24 mouse cellular contexts compared by ENCODE assay signal in genomic region chr9:59387461-59387860, GRCm38 (mm10).
"Had no signal": no experiment of that assay in that cellular context is flagged by ENCODE, and none has a peak within 500 bp of the region (broad histone marks: within the 10 kb centered on the region; RNA-seq: fewer than 3 reads in every experiment).

No protein-coding gene starts in this region.

- H3K27ac ChIP-seq: heart, embryonic 10.5 days; hindbrain, embryonic 13.5 days; hindbrain, embryonic 15.5 days; hindbrain, postnatal 0 days; kidney, embryonic 15.5 days; left cerebral cortex, adult 2 months; limb, embryonic 10.5 days; limb, embryonic 12.5 days; liver, embryonic 13.5 days; liver, embryonic 15.5 days had no signal

- H3K4me1 ChIP-seq: heart, embryonic 10.5 days; heart, embryonic 12.5 days; hindbrain, embryonic 13.5 days; hindbrain, embryonic 15.5 days; kidney, embryonic 15.5 days; limb, embryonic 10.5 days; limb, embryonic 12.5 days; liver, embryonic 15.5 days had no signal

- H3K27me3 ChIP-seq: heart, embryonic 12.5 days; hindbrain, embryonic 13.5 days; hindbrain, embryonic 15.5 days; kidney, embryonic 15.5 days; limb, embryonic 12.5 days; liver, embryonic 13.5 days; liver, embryonic 15.5 days had no signal

- H3K4me2 ChIP-seq: heart, embryonic 12.5 days; hindbrain, embryonic 13.5 days; hindbrain, embryonic 15.5 days; kidney, embryonic 15.5 days; limb, embryonic 12.5 days; liver, embryonic 11.5 days; liver, embryonic 13.5 days; liver, embryonic 15.5 days had no signal

- H3K9ac ChIP-seq: heart, embryonic 12.5 days; hindbrain, embryonic 13.5 days; hindbrain, embryonic 15.5 days; kidney, embryonic 15.5 days; limb, embryonic 12.5 days; liver, embryonic 13.5 days; liver, embryonic 15.5 days had no signal

- H3K4me3 ChIP-seq: heart, embryonic 10.5 days; heart, embryonic 12.5 days; hindbrain, embryonic 13.5 days; hindbrain, embryonic 15.5 days; kidney, embryonic 15.5 days; left cerebral cortex, adult 2 months; limb, embryonic 10.5 days; limb, embryonic 12.5 days; liver, embryonic 13.5 days; liver, embryonic 15.5 days had no signal

- ATAC-seq: hindbrain, postnatal 0 days; intestine, embryonic 16.5 days had no signal

- DNase-seq: gastrocnemius, postnatal 14 days; gastrocnemius, postnatal 36 days; heart, adult 11 months; heart, postnatal 10 days; kidney, adult 11 months; kidney, adult 2 months; kidney, adult 9 months; kidney, postnatal 10 days; kidney, postnatal 25 days; layer of hippocampus, adult 9-11 months; liver; liver, embryonic 13.5 days had no signal

- H3K9me3 ChIP-seq: heart, embryonic 10.5 days; heart, embryonic 12.5 days; hindbrain, embryonic 13.5 days; hindbrain, embryonic 15.5 days; kidney, embryonic 15.5 days; limb, embryonic 10.5 days; limb, embryonic 12.5 days; liver, embryonic 13.5 days; liver, embryonic 15.5 days had no signal
